In the genomic region with DNA sequence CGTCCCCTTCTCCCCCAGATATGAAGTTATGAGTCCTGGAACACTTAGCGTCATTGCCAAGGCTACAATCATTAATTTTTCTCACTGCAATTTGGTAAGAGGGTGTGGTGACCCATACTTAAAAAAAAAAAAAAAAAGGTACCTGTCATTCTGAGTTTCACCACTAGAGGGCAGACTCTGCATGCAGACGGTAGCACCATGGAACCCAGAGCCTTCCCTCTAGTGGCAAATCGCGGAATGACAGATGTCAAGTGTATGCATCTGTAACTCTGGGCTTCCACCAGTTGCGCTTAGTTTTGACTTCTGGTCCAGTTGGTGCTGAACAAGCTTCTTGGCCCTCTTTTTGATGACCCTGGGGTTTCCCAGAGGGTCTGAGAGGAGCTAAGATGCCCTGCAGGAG, we compare ENCODE assay signal across 10 mouse cellular contexts. TPM values are rescaled to one million over a fixed set of nuclear protein-coding genes. Genes with fewer than 3 reads are reported as not detected.
DNase-seq lines count a peak whose midpoint lies in the region; ATAC-seq and TF ChIP-seq lines count a peak whose summit lies in the region.
"Had no signal": no experiment of that assay in that cellular context is flagged by ENCODE, and none has a peak within 500 bp of the region (broad histone marks: within the 10 kb centered on the region; RNA-seq: fewer than 3 reads in every experiment).

No protein-coding gene starts in this region.

- no peak overlapping the region for H3K27ac ChIP-seq in heart, embryonic 11.5 days (ENCODE audit: low read depth, low read length)
- H3K27ac ChIP-seq in left cerebral cortex, adult 2 months: no peak overlapping the region
- no peak overlapping the region for H3K27ac ChIP-seq in midbrain, postnatal 0 days (ENCODE audit: low read depth, low read length)
- peak overlapping the region; percentile 47; the same call in 1 of the 2 replicates for H3K27ac ChIP-seq in stomach, embryonic 16.5 days (ENCODE audit: low read length)

- TF ChIP-seq CTCF in left cerebral cortex, adult 2 months (IDR thresholded peaks at IDR 0.05): peak; percentile 99
- TF ChIP-seq CTCF in midbrain, postnatal 0 days (IDR thresholded peaks at IDR 0.05): peak; percentile 97

- H3K36me3 ChIP-seq in heart, embryonic 11.5 days (ENCODE audit: control insufficient read depth, insufficient read depth, low read length): no peaks in the 10 kb centered on the region
- no peaks in the 10 kb centered on the region for H3K36me3 ChIP-seq in midbrain, postnatal 0 days (ENCODE audit: insufficient read depth, low read length)
- H3K36me3 ChIP-seq in stomach, embryonic 16.5 days (ENCODE audit: control insufficient read depth, insufficient read depth, low read length): no peaks in the 10 kb centered on the region

- peaks cover 19% of the 10 kb centered on the region for H3K27me3 ChIP-seq in heart, embryonic 11.5 days (ENCODE audit: control insufficient read depth, insufficient read depth, low read length)
- no peaks in the 10 kb centered on the region; the same call in 1 of the 2 replicates for H3K27me3 ChIP-seq in midbrain, postnatal 0 days (ENCODE audit: insufficient read depth, low read length)
- H3K27me3 ChIP-seq in stomach, embryonic 16.5 days (ENCODE audit: control insufficient read depth, insufficient read depth, low read length): no peaks in the 10 kb centered on the region

- H3K9ac ChIP-seq in heart, embryonic 11.5 days (ENCODE audit: low read depth, low read length): no peak overlapping the region
- H3K9ac ChIP-seq in midbrain, postnatal 0 days (replicated peaks; ENCODE audit: low read length, poor library complexity, severe bottlenecking): no peak overlapping the region
- H3K9ac ChIP-seq in stomach, embryonic 16.5 days (ENCODE audit: low read length): no peak overlapping the region

- H3K9me3 ChIP-seq in heart, embryonic 11.5 days (replicated peaks; ENCODE audit: control insufficient read depth, low read length): no peaks in the 10 kb centered on the region
- H3K9me3 ChIP-seq in midbrain, postnatal 0 days (ENCODE audit: low read length): no peaks in the 10 kb centered on the region
- no peaks in the 10 kb centered on the region for H3K9me3 ChIP-seq in stomach, embryonic 16.5 days (replicated peaks; ENCODE audit: control insufficient read depth, low read length)

- H3K4me1 ChIP-seq in heart, embryonic 11.5 days (ENCODE audit: control insufficient read depth, insufficient read depth, low read length): no peaks in the 10 kb centered on the region
- no peaks in the 10 kb centered on the region for H3K4me1 ChIP-seq in midbrain, postnatal 0 days (ENCODE audit: insufficient read depth, low read length)
- no peaks in the 10 kb centered on the region for H3K4me1 ChIP-seq in stomach, embryonic 16.5 days (ENCODE audit: control insufficient read depth, insufficient read depth, low read length)

- no peak overlapping the region for H3K4me2 ChIP-seq in heart, embryonic 11.5 days
- H3K4me2 ChIP-seq in midbrain, postnatal 0 days (ENCODE audit: low read depth, low read length, poor library complexity, severe bottlenecking): no peak overlapping the region
- no peak overlapping the region for H3K4me2 ChIP-seq in stomach, embryonic 16.5 days (ENCODE audit: low read depth, low read length)

- WGBS in heart, embryonic 11.5 days (ENCODE audit: insufficient replicate concordance): 20% methylated on average over 6 of the region's 6 CpGs
- WGBS in midbrain, postnatal 0 days: 23% methylated on average over 6 of the region's 6 CpGs
- WGBS in stomach, embryonic 16.5 days: 19% methylated on average over 6 of the region's 6 CpGs

- H3K4me3 ChIP-seq in heart, embryonic 11.5 days (ENCODE audit: low read depth, low read length): no peak overlapping the region
- no peak overlapping the region for H3K4me3 ChIP-seq in left cerebral cortex, adult 2 months
- no peak overlapping the region for H3K4me3 ChIP-seq in midbrain, postnatal 0 days (ENCODE audit: low read depth, low read length)
- H3K4me3 ChIP-seq in stomach, embryonic 16.5 days (replicated peaks; ENCODE audit: low read length): no peak overlapping the region
- H3K4me3 ChIP-seq: myocyte had no signal

- intact Hi-C loops in heart, postnatal 10 days (cut with DNase I): loop anchor here (2.0 kb wide), 1 partner anchor 33 kb away; no protein-coding TSS in a partner anchor
- intact Hi-C loops in left cerebral cortex, adult 2 months (cut with DNase I): loop anchor here (5.0 kb wide), 1 partner anchor 91 kb away; no protein-coding TSS in a partner anchor

- ATAC-seq in heart, embryonic 11.5 days (replicated peaks; ENCODE audit: insufficient number of reproducible peaks, low FRiP score, low TSS enrichment): no peak
- ATAC-seq in midbrain, postnatal 0 days (ENCODE audit: low FRiP score): no peak
- no peak for ATAC-seq in stomach, embryonic 16.5 days (ENCODE audit: insufficient read depth, low FRiP score)

- peak; percentile 71 to 90 for DNase-seq in heart, adult 18-20 months
- DNase-seq in T-cell, adult 2 months (ENCODE audit: low spot score): peak; percentile 80
- peak; percentile 53 to 82 for DNase-seq in cerebellum, postnatal 4 days (ENCODE audit: low spot score in 2 of 2)
- DNase-seq in heart, postnatal 10 days: peak; percentile 77 to 90
- peak; percentile 64 to 76 for DNase-seq in left cerebral cortex, adult 2 months (ENCODE audit: extremely low spot score in 1 of 2, low spot score in 2 of 2)
- peak; percentile 84 for DNase-seq in midbrain, postnatal 0 days (ENCODE audit: low spot score)

RNA-seq across cellular contexts. Expression of a gene that starts 11.0 kb away (rescaled TPM):
- total RNA-seq in heart, adult 18-20 months (2021): not detected
- polyA plus RNA-seq in heart, embryonic 11.5 days (2014; fragmentation: Nextera tagmentation; extraction: Ambion mirVana): not detected in 2 replicates
- not detected for total RNA-seq in heart, postnatal 10 days (2021)
- total RNA-seq in left cerebral cortex, adult 2 months (2021): not detected
- not detected in 2 replicates for total RNA-seq in midbrain, postnatal 0 days (2014; rRNA removed)
- not detected in 2 replicates for polyA plus RNA-seq in midbrain, postnatal 0 days (2015; fragmentation: Nextera tagmentation; extraction: Ambion mirVana)
- 115 and 211 TPM in 2 replicates for polyA plus RNA-seq in stomach, embryonic 16.5 days (2015; fragmentation: Nextera tagmentation; extraction: Ambion mirVana)
- total RNA-seq: adrenal gland, postnatal 4 days had no signal
- polyA plus RNA-seq: myocyte had no signal

RNA-seq across cellular contexts. Expression of a gene that starts 23.1 kb away (rescaled TPM):
- total RNA-seq in heart, adult 18-20 months (2021): not detected
- polyA plus RNA-seq in heart, embryonic 11.5 days (2014; fragmentation: Nextera tagmentation; extraction: Ambion mirVana): not detected in 2 replicates
- total RNA-seq in heart, postnatal 10 days (2021): not detected
- not detected for total RNA-seq in left cerebral cortex, adult 2 months (2021)
- not detected in 2 replicates for total RNA-seq in midbrain, postnatal 0 days (2014; rRNA removed)
- not detected in 2 replicates for polyA plus RNA-seq in midbrain, postnatal 0 days (2015; fragmentation: Nextera tagmentation; extraction: Ambion mirVana)
- 10.2 and 14.0 TPM in 2 replicates for polyA plus RNA-seq in stomach, embryonic 16.5 days (2015; fragmentation: Nextera tagmentation; extraction: Ambion mirVana)
- total RNA-seq: adrenal gland, postnatal 4 days had no signal
- polyA plus RNA-seq: myocyte had no signal

RNA-seq across cellular contexts. Expression of a gene that starts 26.3 kb away (rescaled TPM):
- total RNA-seq in heart, adult 18-20 months (2021): under 1 TPM; 0.27 to 0.28 TPM
- 0.40 and 0.83 TPM in 2 replicates for polyA plus RNA-seq in heart, embryonic 11.5 days (2014; fragmentation: Nextera tagmentation; extraction: Ambion mirVana)
- total RNA-seq in heart, postnatal 10 days (2021): under 1 TPM; 0.14 to 0.15 TPM
- 1 to 10 TPM in 1 of 2 experiments, under 1 TPM in 1; 0.87 to 1.5 TPM for total RNA-seq in left cerebral cortex, adult 2 months (2021)
- 1.2 TPM in 1 of 2 replicates, not detected in the other for total RNA-seq in midbrain, postnatal 0 days (2014; rRNA removed)
- 0.06 and 0.22 TPM in 2 replicates for polyA plus RNA-seq in midbrain, postnatal 0 days (2015; fragmentation: Nextera tagmentation; extraction: Ambion mirVana)
- 7.7 and 24.9 TPM in 2 replicates for polyA plus RNA-seq in stomach, embryonic 16.5 days (2015; fragmentation: Nextera tagmentation; extraction: Ambion mirVana)

RNA-seq across cellular contexts. Expression of a gene that starts 45.2 kb away (rescaled TPM):
- total RNA-seq in heart, adult 18-20 months (2021): not detected
- polyA plus RNA-seq in heart, embryonic 11.5 days (2014; fragmentation: Nextera tagmentation; extraction: Ambion mirVana): 0.37 TPM in 1 of 2 replicates, not detected in the other
- not detected for total RNA-seq in heart, postnatal 10 days (2021)
- total RNA-seq in left cerebral cortex, adult 2 months (2021): 1 to 10 TPM; 1.3 TPM
- total RNA-seq in midbrain, postnatal 0 days (2014; rRNA removed): not detected in 2 replicates
- polyA plus RNA-seq in midbrain, postnatal 0 days (2015; fragmentation: Nextera tagmentation; extraction: Ambion mirVana): 0.43 TPM in 1 of 2 replicates, not detected in the other
- 1.3 and 2.0 TPM in 2 replicates for polyA plus RNA-seq in stomach, embryonic 16.5 days (2015; fragmentation: Nextera tagmentation; extraction: Ambion mirVana)

RNA-seq across cellular contexts. Expression of a gene that starts 48.2 kb away (rescaled TPM):
- total RNA-seq in heart, adult 18-20 months (2021): not detected
- polyA plus RNA-seq in heart, embryonic 11.5 days (2014; fragmentation: Nextera tagmentation; extraction: Ambion mirVana): not detected in 2 replicates
- total RNA-seq in heart, postnatal 10 days (2021): not detected
- total RNA-seq in left cerebral cortex, adult 2 months (2021): not detected
- not detected in 2 replicates for total RNA-seq in midbrain, postnatal 0 days (2014; rRNA removed)
- polyA plus RNA-seq in midbrain, postnatal 0 days (2015; fragmentation: Nextera tagmentation; extraction: Ambion mirVana): not detected in 2 replicates
- 2.9 and 4.5 TPM in 2 replicates for polyA plus RNA-seq in stomach, embryonic 16.5 days (2015; fragmentation: Nextera tagmentation; extraction: Ambion mirVana)
- total RNA-seq: adrenal gland, postnatal 4 days had no signal
- polyA plus RNA-seq: myocyte had no signal
